Mouse (Mus musculus): ENCODE data around the gene Phox2a. TPM values are rescaled to one million over a fixed set of nuclear protein-coding genes. Genes with fewer than 3 reads are reported as not detected.

Gene Phox2a
- not detected for total RNA-seq (2022)

- DNase-seq (ENCODE audit: low spot score in 2 of 2) = no peak
These were observed at the start of gene Phox2a for GRCm38 (mm10) chr7:101817861-101818401. TSS of gene Phox2a (plus strand) at chr7:101818313.

DNA sequence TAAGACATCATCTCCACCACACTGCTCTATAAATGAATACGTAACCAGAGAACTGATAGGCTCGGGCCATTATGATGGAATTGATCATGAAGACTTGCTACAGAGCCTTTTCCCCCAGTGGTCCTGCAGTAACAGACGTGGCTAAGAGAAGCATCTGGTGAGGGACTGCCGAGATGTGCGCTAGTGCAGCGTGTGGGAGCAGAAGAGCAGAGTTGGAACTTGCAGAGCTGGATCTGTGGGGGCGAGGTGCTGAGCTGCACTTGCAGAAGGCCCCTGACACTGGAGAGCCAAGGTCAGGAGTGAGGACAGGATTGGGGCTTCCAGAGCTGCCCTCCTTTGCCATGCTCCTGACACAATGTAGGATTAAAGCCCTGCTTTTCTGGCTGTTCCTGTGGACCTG, 48.1 kb upstream of the Phox2a start:
- no peak for DNase-seq (ENCODE audit: low spot score in 2 of 2)

DNA sequence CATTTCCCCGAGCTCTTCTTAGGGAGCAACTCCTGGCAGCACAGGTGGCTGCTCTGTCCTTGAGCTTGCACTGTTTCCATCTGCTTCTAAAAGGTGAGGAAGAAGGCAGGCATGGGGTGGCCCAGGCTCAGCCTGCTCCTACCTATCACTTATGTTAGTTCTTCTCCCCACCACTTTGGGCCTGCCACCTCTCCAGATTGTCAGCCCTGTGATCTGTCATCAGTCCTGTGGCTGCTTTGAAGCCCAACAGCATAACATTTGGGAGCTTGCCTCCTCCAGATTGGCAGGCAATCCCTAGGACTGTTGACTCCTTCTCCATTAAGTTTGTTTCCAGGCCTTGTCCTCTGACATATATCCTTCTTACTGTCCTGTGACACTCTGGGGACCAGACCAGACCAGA, 46.5 kb upstream of the Phox2a start:
- no peak for DNase-seq (ENCODE audit: low spot score in 2 of 2)

- no peak for DNase-seq (ENCODE audit: low spot score in 2 of 2)
These were observed 45.4 kb upstream of the Phox2a start for GRCm38 (mm10) chr7:101772687-101773086.

GRCm38 (mm10) chr7:101777053-101777452, 41.1 kb upstream of the Phox2a start:
- no peak for DNase-seq (ENCODE audit: low spot score in 2 of 2)

DNA sequence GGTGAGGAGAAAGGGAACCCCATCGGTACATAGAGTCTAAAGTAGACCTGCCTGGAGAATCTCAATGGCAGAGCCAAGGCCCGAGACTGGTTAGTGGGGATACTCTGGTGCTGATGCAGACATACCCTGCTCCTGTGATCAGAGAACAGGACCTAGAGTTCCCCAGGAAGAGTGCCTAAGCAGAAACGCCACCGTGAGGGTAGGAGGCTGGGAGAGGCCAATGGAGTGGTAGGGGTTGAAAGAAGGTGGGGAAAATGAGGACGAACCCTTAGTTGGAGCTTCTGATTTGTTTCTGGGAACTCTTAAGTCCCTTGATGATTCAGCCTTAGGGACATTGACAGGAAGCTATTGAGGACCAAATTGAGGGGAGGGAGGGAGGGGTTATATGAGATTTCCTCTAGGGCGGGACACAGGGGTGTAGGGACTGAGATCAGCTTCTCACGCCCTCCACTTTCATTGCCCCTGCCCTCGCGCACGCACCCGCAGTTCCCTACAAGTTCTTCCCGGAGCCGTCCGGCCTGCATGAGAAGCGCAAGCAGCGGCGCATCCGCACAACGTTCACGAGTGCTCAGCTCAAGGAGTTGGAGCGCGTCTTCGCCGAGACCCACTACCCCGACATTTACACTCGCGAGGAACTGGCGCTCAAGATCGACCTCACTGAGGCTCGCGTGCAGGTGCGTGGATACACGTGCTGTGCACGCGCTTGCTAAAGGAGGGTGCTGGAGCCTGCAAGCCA, 2.4 kb downstream of the Phox2a start:
- DNase-seq (ENCODE audit: low spot score in 2 of 2) = no peak

- DNase-seq (ENCODE audit: low spot score in 2 of 2) = peak in 1 of 2 experiments; percentile 55
These were observed 3.7 kb downstream of the Phox2a start for GRCm38 (mm10) chr7:101821571-101822501.

- DNase-seq (ENCODE audit: low spot score in 2 of 2) = no peak
These were observed 5.0 kb downstream of the Phox2a start for GRCm38 (mm10) chr7:101822836-101823757.

DNA sequence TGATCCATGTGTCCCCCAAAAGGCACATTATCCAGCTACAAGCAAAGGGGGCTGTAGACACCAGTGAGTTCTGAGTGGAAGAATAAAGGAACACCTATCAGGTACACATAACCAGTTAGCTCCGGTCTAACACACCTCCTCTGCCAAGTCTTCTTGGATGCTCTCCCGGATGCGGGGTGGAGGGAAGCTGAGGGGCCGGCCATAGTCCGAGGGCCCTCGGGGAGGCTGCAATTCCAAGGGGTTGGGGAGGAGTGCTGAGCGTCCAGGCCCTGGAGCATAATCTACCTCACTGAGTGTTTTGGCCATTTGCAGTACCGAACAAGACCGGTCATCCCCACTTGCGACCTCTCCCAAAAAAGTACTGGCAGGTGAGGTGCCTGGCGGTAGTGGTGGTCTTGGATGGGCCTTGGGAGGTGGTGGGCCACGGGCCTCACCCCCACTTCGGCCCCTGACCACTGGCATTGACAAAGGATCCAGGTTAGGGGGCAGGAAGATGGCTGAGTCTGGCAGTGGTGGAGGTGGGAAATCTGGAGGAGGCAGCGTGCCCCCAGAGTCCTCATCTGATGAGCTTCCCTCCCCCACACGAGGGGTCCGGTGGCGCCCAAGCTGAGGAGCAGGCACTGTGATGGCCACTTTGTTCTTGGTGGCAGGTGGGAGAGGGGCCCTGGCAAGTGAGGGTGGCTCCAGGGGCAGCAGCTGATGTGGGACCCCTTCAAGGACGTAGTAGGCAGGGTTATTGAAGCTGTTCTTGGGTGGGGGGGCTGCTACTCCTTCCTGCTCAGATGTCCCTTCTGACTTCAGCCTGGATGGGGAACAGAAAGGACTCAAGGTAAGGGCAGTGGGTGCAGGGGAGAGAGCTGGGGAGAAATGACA, 5.9 kb downstream of the Phox2a start:
- DNase-seq (ENCODE audit: low spot score in 2 of 2) = no peak

DNA sequence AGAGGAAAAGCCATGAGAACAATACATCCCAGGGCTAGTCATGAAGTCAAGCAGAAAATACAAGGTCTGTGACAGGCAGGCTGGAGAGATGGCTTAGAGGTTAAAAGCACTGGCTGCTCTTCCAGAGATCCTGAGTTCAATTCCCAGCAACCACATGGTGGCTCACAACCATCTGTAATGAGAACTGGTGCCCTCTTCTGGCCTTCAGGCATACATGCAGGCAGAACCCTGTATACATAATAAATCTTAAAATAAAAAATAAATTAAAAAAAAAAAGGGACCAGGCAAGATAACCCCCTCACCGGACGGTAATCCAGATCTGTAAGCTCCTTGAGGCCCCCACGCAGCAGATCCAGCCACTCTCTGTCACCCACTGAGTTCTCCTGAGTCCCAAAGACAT, 12.3 kb downstream of the Phox2a start:
- no peak for DNase-seq (ENCODE audit: low spot score in 2 of 2)

DNA sequence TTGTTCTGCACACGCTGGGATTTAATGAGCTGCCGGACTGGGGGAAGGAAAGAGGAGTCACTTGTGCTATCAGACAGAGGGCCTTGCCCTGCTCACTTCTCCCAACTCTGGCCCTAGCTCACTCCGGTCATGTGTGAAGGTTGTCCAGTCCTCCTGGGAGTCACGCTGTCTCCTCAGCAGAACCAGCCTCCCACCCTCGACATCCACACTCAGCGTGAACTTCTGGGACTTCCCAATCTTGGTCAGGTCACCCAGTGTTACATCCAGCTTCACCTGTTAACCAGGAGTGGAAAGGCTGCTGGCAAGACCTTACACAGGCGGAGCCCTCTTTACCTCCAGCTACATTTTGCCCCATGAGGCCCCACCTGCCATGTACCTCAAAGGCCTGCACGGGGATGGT, 13.3 kb downstream of the Phox2a start:
- no peak for DNase-seq (ENCODE audit: low spot score in 2 of 2)

DNA sequence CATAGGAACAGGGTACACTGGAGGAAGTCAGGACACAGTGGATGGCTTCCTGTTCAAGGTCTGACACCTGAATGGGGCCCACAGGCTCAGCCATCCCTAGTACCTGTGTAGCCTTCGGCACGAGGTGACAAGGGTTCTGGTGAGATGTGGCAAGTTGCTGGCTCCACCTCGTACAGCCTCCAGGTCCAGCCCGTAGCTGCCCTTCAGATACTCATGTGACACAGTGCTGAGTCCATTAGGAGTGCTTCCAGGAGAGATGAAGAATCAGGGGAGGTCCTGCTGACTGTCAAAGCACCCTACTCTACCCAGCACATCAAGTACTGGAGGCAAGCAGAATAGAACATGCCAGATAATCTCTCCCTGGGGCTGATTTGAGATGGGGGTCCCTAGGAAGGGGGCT, 14.3 kb downstream of the Phox2a start:
- DNase-seq (ENCODE audit: low spot score in 2 of 2) = no peak

- DNase-seq (ENCODE audit: low spot score in 2 of 2) = no peak
These were observed 15.2 kb downstream of the Phox2a start for GRCm38 (mm10) chr7:101833352-101833751.

DNA sequence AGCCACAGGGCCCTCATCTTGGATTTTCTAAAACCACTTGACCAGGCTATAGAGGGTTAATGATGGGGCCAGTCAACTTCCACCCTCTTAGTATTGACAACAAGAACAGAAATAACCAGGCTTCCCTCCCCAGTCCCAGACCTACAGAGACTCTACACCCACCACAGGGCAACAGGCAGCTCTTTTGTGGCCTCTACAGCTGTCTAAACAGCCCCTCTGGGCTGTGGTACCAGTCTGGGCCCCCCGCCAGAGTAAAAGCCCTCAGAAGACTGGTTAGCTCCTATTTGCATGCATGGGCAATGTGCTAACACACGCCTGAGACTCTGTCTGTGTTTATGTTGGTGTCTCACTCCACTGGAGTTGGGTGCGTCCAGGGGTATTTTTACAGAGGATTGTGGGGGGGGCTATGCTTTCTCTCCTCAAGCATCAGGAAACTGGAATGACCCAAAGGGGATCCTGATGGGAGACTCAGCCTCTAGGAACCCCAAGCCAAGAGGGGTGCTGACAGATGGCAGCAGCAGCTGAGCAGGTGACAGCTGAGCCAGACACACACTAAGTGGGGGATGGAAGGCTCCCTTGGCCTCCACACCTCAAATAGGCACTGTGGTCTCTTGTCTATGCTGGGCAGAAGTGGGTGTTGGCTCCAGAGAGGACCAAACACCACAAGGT, 15.9 kb downstream of the Phox2a start:
- DNase-seq (ENCODE audit: low spot score in 2 of 2) = no peak

- no peak for DNase-seq (ENCODE audit: low spot score in 2 of 2)
These were observed 16.8 kb downstream of the Phox2a start for GRCm38 (mm10) chr7:101834903-101835302.

DNA sequence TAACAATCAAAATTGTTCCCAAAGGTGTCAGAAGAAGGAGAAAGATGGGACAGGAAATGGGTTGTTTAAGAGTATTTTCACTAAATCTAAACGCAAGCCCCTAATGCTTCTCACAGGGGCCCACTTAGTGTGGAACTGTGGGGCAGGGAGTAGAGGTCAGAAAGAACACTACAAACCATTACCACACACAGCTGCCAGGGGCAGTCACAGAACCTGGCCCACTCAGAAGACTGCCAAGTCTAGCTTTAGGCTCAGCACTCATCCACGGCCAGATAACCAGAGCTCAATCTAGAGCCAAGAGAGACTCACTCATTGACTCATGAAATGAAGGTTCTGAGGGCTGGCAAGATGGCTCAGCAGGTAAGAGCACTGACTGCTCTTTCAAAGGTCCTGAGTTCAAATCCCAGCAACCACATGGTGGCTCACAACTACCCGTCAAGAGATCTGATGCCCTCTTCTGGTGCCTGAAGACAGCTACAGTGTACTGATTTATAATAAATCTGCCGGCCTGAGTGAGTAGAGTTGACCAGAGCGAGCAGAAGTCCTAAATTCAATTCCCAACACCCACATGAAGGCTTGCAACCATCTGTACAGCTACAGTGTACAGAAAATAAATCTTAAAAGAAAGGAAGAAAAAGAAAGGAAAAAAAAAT, 17.5 kb downstream of the Phox2a start:
- DNase-seq (ENCODE audit: low spot score in 2 of 2) = no peak

GRCm38 (mm10) chr7:101836271-101837153, 18.4 kb downstream of the Phox2a start:
- DNase-seq (ENCODE audit: low spot score in 2 of 2) = peak in 1 of 2 experiments; percentile 46

- peak in 1 of 2 experiments; percentile 25 for DNase-seq (ENCODE audit: low spot score in 2 of 2)
These were observed 19.1 kb downstream of the Phox2a start for GRCm38 (mm10) chr7:101837154-101837605.

All from gastrocnemius, adult 8-10 months (tissue).